26 mouse cellular contexts compared by ENCODE assay signal in the genomic region with DNA sequence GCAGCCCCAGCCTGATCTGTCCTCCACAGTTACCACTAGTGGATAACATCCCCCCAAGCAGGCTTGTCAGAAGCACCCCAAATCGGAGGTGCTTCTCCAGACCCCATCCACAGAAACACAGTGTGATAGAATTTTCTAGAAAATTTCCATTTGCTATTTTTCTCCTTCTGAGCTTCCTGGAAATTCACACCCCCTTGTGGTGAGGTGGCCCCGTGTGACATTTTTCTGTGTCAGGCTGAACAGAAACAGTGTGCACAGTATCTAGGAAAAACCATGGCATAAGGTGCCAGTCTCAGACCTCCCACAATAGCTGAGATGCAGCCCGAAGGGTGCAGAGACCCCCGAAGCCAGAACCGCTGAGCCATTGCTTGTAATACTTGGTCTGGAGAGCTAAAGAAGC.
DNase-seq lines count a peak whose midpoint lies in the region; ATAC-seq and TF ChIP-seq lines count a peak whose summit lies in the region.
"Had no signal": no experiment of that assay in that cellular context is flagged by ENCODE, and none has a peak within 500 bp of the region (broad histone marks: within the 10 kb centered on the region; RNA-seq: fewer than 3 reads in every experiment).

No protein-coding gene starts in this region.

- H3K27ac ChIP-seq in kidney, postnatal 0 days = no peak overlapping the region
- no peak overlapping the region for H3K27ac ChIP-seq in left cerebral cortex, adult 2 months
- no peak overlapping the region for H3K27ac ChIP-seq in CH12.LX (ENCODE audit: insufficient read depth, low read depth)
- H3K27ac ChIP-seq in gastrocnemius, adult 2 months = no peak overlapping the region
- H3K27ac ChIP-seq: embryonic facial prominence, embryonic 13.5 days; forebrain, embryonic 10.5 days; heart, embryonic 13.5 days; hindbrain, embryonic 15.5 days; limb, embryonic 12.5 days; liver, embryonic 15.5 days; macrophage; midbrain, embryonic 13.5 days; neural tube, embryonic 15.5 days had no signal

- no peak; the same call in none of the 2 replicates for TF ChIP-seq RAD21 in CH12.LX (IDR thresholded peaks at IDR 0.05; ENCODE audit: low read depth, low read length)

- intact Hi-C loops in left cerebral cortex, adult 2 months (cut with DNase I) = no loop called here
- intact Hi-C loops in gastrocnemius, adult 2 months (cut with DNase I) = no loop called here

- dilution Hi-C loops in CH12.LX (cut with MboI; ENCODE audit: extremely low pct_ligation_motif_present, extremely low pct_unique_long_range_greater_than_20kb, low sequenced_read_pairs) = no loop called here

- TF ChIP-seq CTCF in kidney, postnatal 0 days (IDR thresholded peaks at IDR 0.05; ENCODE audit: low read depth) = peak; percentile 53
- TF ChIP-seq CTCF in left cerebral cortex, adult 2 months (IDR thresholded peaks at IDR 0.05) = peak; percentile 31
- peak in 1 of 2 experiments; percentile 47; a peak in 2 of 4 replicates for TF ChIP-seq CTCF in CH12.LX (conservative IDR thresholded peaks at IDR 0.05 in 1 of 2, IDR thresholded peaks at IDR 0.05 in 1 of 2; ENCODE audit: low read depth in 2 of 2, low read length in 2 of 2)
- TF ChIP-seq CTCF in brain, embryonic 14.5 days (IDR thresholded peaks at IDR 0.05; ENCODE audit: borderline replicate concordance, extremely low read depth, insufficient read depth, insufficient read length) = 0 out of 2 replicates have a peak, but pooled peaks have one; percentile 10
- no peak for TF ChIP-seq CTCF in gastrocnemius, adult 2 months (IDR thresholded peaks at IDR 0.05)

- H3K36me3 ChIP-seq in kidney, postnatal 0 days (ENCODE audit: insufficient read depth, low read length) = no peaks in the 10 kb centered on the region
- no peaks in the 10 kb centered on the region for H3K36me3 ChIP-seq in CH12.LX (replicated peaks in 1 of 2; ENCODE audit: control insufficient read depth in 1 of 2, insufficient read depth in 1 of 2, low read length in 1 of 2)
- H3K36me3 ChIP-seq: embryonic facial prominence, embryonic 13.5 days; forebrain, embryonic 10.5 days; G1E; heart, embryonic 13.5 days; hindbrain, embryonic 15.5 days; limb, embryonic 12.5 days; liver, embryonic 15.5 days; midbrain, embryonic 13.5 days; neural tube, embryonic 15.5 days had no signal

- H3K4me1 ChIP-seq in kidney, postnatal 0 days (replicated peaks; ENCODE audit: insufficient read depth, low read length) = no peaks in the 10 kb centered on the region; the same call in 1 of the 2 replicates
- H3K4me1 ChIP-seq in CH12.LX (ENCODE audit: control insufficient read depth in 1 of 2, insufficient read depth in 2 of 2) = no peaks in the 10 kb centered on the region
- H3K4me1 ChIP-seq: forebrain, embryonic 10.5 days; heart, embryonic 13.5 days; liver, embryonic 15.5 days had no signal

- no peaks in the 10 kb centered on the region for H3K79me2 ChIP-seq in CH12.LX (replicated peaks; ENCODE audit: control insufficient read depth, extremely low read depth, insufficient read depth, poor library complexity, severe bottlenecking)

- no peak overlapping the region for H3K4me3 ChIP-seq in kidney, postnatal 0 days (replicated peaks; ENCODE audit: low read depth, low read length)
- H3K4me3 ChIP-seq in left cerebral cortex, adult 2 months = no peak overlapping the region
- H3K4me3 ChIP-seq in CH12.LX (replicated peaks in 1 of 3; ENCODE audit: low read depth in 2 of 3, low read length in 2 of 3, poor library complexity in 1 of 3) = no peak overlapping the region
- no peak overlapping the region for H3K4me3 ChIP-seq in gastrocnemius, adult 2 months
- H3K4me3 ChIP-seq: embryonic facial prominence, embryonic 13.5 days; forebrain, embryonic 10.5 days; heart, embryonic 13.5 days; hindbrain, embryonic 15.5 days; limb, embryonic 12.5 days; liver, embryonic 15.5 days; midbrain, embryonic 13.5 days; neural tube, embryonic 15.5 days had no signal

- H3K27me3 ChIP-seq in kidney, postnatal 0 days (ENCODE audit: insufficient read depth, low read length) = no peaks in the 10 kb centered on the region
- peaks cover under 1% of the 10 kb centered on the region for H3K27me3 ChIP-seq in CH12.LX (replicated peaks)
- H3K27me3 ChIP-seq: embryonic facial prominence, embryonic 13.5 days; heart, embryonic 13.5 days; hindbrain, embryonic 15.5 days; liver, embryonic 15.5 days; midbrain, embryonic 13.5 days; neural tube, embryonic 15.5 days had no signal

- H3K9me3 ChIP-seq in kidney, postnatal 0 days (replicated peaks; ENCODE audit: low read length) = no peaks in the 10 kb centered on the region
- no peaks in the 10 kb centered on the region for H3K9me3 ChIP-seq in CH12.LX (replicated peaks; ENCODE audit: low read length)
- H3K9me3 ChIP-seq: embryonic facial prominence, embryonic 13.5 days; forebrain, embryonic 10.5 days; G1E; heart, embryonic 13.5 days; hindbrain, embryonic 15.5 days; liver, embryonic 15.5 days; midbrain, embryonic 13.5 days; neural tube, embryonic 15.5 days had no signal

- ATAC-seq in kidney, postnatal 0 days (replicated peaks; ENCODE audit: low FRiP score, low read depth) = no peak
- ATAC-seq: forebrain, embryonic 16.5 days; midbrain, embryonic 13.5 days had no signal

- no peak overlapping the region for H3K9ac ChIP-seq in kidney, postnatal 0 days (ENCODE audit: low read depth, low read length)
- H3K9ac ChIP-seq in CH12.LX (ENCODE audit: insufficient read depth, low read depth) = no peak overlapping the region
- H3K9ac ChIP-seq: embryonic facial prominence, embryonic 13.5 days; heart, embryonic 13.5 days; hindbrain, embryonic 15.5 days; limb, embryonic 12.5 days; liver, embryonic 15.5 days; midbrain, embryonic 13.5 days; neural tube, embryonic 15.5 days had no signal

- 0 out of 2 replicates have a peak overlapping the region, but pooled peaks have one; percentile 18 for H3K4me2 ChIP-seq in kidney, postnatal 0 days (ENCODE audit: low read length)
- no peak overlapping the region for H3K4me2 ChIP-seq in CH12.LX (ENCODE audit: insufficient read depth, low read depth, poor library complexity, severe bottlenecking)
- H3K4me2 ChIP-seq: embryonic facial prominence, embryonic 13.5 days; heart, embryonic 13.5 days; hindbrain, embryonic 15.5 days; limb, embryonic 12.5 days; liver, embryonic 15.5 days; midbrain, embryonic 13.5 days; neural tube, embryonic 15.5 days had no signal

- WGBS in kidney, postnatal 0 days = 76% methylated on average over 5 of the region's 5 CpGs

- TF ChIP-seq EP300 in CH12.LX (IDR thresholded peaks at IDR 0.05; ENCODE audit: low read length) = no peak

- in situ Hi-C loops in CH12.LX (cut with MboI; ENCODE audit: low pct_ligation_motif_present, low pct_unique_long_range_greater_than_20kb, low sequenced_read_pairs) = no loop called here

- peak; percentile 41 for DNase-seq in kidney, postnatal 0 days (ENCODE audit: low spot score)
- DNase-seq in kidney, postnatal 36 days = no peak
- no peak for DNase-seq in left cerebral cortex, adult 2 months (ENCODE audit: extremely low spot score in 1 of 2, low spot score in 2 of 2)
- no peak for DNase-seq in left cerebral cortex, adult 18-20 months (ENCODE audit: low spot score in 2 of 2)
- DNase-seq in CH12.LX (ENCODE audit: extremely low read depth) = no peak
- no peak for DNase-seq in brain, embryonic 14.5 days (ENCODE audit: low read depth)
- DNase-seq in gastrocnemius, adult 2 months = no peak
- DNase-seq: adrenal gland, adult 8-10 months; cerebellum, adult 11 months; cerebellum, adult 9-10 months; gastrocnemius, postnatal 10 days; heart, postnatal 10 days; layer of hippocampus, adult 9-11 months; retina, postnatal 1 day; right cerebral cortex, postnatal 14 days had no signal

- no peak for TF ChIP-seq POLR2A in CH12.LX (IDR thresholded peaks at IDR 0.05; ENCODE audit: low read depth, low read length)
- no peak for TF ChIP-seq POLR2A in brain, embryonic 14.5 days (IDR thresholded peaks at IDR 0.05; ENCODE audit: borderline replicate concordance, extremely low read depth, insufficient read depth, insufficient read length, poor library complexity, severe bottlenecking)

TF ChIP-seq in CH12.LX, 34 proteins besides CTCF, POLR2A, EP300 and RAD21:
- 0 out of 2 replicates have a peak, but pooled peaks have one; percentile 12 for TF ChIP-seq ELF1 (IDR thresholded peaks at IDR 0.05; ENCODE audit: low read depth, low read length)
- no peak for TF ChIP-seq MYC (IDR thresholded peaks at IDR 0.05; ENCODE audit: low read depth, low read length)
- peak; percentile 41 for TF ChIP-seq SMC3 (IDR thresholded peaks at IDR 0.05; ENCODE audit: low read depth, low read length)
TF ChIP-seq in CH12.LX: peak in this region for 2.
